Mouse (Mus musculus) neutrophil, adult 5-6 weeks (primary cell): ENCODE data around the gene Rhov. TPM values are rescaled to one million over a fixed set of nuclear protein-coding genes. Genes with fewer than 3 reads are reported as not detected.

Source experiments
- ATAC-seq: fragments of 151-379, 151-347 bp; 2 replicates; pipeline ENCODE4 v1.8.0; 2017; ENCODE audit warnings: mild to moderate bottlenecking, moderate TSS enrichment; ENCODE audit not compliant: insufficient number of reproducible peaks, poor library complexity, low FRiP score, severe bottlenecking; ENCODE audit errors: extremely low read depth
- total RNA-seq: library from RNA; stranded (forward); fragments of 200-1000 nt; gene quantifications from 2 replicates; pipeline ENCODE4 v1.2.3, GENCODE M21; 2017

Rhov gene
- total RNA-seq, 1 experiment from 2014 or later: 2.7 TPM

DNA sequence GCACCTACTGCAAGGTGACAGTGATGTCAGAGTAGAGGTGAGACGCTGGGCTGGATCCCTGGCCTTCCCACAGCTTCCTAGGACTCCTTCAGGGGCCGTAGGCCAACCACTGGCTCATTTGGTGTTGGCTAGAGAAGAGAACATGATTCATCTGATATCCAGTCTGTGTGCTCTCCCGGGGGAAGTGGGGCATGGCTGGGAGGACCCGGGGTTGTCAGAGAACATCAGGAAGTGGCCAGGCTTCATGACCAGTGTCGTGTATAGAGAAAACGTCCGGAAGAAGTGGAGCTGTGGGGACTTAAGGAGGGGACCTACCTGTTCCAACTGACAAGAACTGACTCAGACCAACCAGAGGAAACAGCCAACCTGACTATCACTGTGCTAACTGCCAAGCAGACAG, 25.8 kb downstream of the Rhov start:
- no peak for ATAC-seq

DNA sequence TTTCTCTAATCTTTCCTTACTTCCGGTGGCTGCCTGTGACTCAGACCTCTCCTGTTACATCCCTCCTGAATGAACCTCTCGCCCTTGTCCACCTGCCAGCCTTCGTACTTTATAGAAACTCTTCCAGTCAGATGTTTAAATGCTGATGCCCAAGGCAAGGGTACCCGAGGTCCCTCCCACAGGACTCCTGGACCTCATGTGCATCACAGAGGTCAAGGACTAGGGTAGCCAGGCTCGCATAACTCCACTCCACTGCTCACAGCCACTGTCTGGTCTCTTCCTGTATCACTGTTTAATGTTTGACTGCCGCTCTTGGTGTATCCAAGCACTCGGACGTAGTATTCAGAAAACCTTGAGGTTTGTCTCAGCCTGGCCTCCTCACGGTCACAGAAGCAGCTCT, 28.5 kb downstream of the Rhov start:
- no peak for ATAC-seq

GRCm38 (mm10) chr2:119240819-119241186, 30.3 kb downstream of the Rhov start:
- ATAC-seq: no peak

GRCm38 (mm10) chr2:119240075-119240818, 30.8 kb downstream of the Rhov start:
- ATAC-seq: no peak

GRCm38 (mm10) chr2:119238671-119239070, 32.4 kb downstream of the Rhov start:
- no peak for ATAC-seq

DNA sequence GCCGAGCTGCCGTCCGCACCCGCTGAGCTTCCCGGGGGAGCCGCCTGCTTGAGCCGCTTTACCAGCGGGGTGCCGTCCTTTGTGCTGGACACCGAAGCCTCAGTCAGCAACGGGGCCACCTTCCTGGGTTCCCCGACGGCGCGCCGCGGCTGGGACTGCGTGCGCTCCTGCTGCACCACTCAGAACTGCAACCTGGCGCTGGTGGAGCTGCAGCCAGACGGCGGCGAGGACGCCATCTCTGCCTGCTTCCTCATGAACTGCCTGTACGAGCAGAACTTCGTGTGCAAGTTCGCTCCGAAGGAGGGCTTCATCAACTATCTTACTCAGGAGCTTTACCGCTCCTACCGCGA, 33.2 kb downstream of the Rhov start:
- no peak for ATAC-seq

- no peak for ATAC-seq
These were observed 33.7 kb downstream of the Rhov start, which contains the start of gene Spint1 for GRCm38 (mm10) chr2:119237210-119237870. Gene Spint1, plus strand, starts transcription at chr2:119237362.

DNA sequence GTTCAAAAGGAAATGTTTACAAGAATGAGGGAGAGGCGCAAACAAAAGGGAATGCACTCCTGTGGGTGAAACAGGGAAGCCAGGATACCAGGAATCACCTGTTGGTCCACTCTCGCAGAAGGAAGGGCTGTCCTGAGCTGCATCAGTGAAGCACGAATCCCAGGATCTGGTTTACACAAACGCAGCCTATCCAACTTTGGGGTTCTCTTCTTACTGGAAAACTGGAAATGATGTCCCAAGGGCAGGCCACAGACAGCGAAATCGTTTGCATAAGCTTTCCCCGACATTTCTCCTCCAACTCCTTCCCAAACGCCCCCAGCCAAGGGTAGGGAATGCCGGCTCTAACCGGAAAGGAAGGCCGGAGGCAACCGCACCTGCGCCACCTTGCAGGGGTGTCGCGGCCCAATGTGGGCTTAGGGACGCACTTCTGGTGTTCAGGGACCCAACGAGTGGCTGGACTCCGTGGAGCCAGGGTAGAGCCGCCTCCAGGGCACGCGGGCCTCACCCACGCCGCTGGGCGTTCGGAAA, 34.3 kb downstream of the Rhov start:
- ATAC-seq: no peak

DNA sequence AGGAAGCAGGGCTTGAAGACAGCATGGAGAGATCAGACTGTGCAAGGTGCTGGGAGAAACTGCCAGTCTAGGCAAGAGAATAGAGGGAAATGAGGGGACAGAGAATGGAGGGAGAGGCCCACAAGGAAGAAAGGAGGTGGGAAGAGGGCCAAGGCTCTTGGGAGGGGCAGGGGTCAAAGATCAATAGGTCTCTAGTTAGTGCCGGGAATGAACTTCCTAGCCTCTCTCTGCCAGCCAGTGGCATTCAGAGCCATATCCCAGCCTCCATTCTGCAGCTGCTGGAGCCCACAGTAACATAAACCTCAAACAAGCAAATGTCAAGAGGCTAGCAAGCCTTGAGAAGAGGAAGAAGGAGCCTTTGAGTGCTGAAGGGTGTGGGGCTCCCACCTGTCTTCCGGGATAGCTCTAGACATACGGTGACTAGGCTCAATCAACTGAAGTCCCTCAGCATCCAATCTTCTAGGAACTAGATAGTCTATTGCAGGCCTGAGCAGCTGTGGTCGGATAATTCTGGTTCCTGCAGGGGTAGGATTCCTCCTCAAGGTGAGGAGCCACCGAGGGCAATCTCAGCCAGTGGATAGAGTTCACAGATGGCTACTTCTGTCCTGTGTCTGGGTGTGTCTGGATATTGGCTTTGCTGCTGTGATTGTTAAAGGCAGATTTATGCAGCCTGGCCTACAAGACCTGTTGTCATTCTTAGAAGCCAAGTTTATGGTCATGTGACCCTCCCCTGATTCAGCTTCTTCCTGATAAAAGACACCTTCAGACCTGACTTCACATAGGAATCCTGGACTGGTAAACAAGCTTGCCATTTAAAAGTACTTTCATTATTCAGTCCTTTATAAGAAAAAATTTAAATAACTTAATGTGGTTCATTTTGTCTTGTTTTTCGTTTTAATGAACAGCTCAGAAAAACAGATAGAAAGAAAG, 41.0 kb downstream of the Rhov start, which contains the start of gene Ppp1r14d:
Ppp1r14d (minus strand) TSS at position 132 of the 930 bp plus-strand sequence.
- ATAC-seq: no peak

Other genes starting within 250 kb of the Rhov start
- 9.0 and 10.9 TPM in 2 replicates for gene Ccdc32, start 241.9 kb downstream of the Rhov start, total RNA-seq
- 5.9 and 7.4 TPM in 2 replicates for gene Rpusd2, start 236.5 kb downstream of the Rhov start, total RNA-seq
- gene Knl1, start 224.2 kb downstream of the Rhov start, total RNA-seq: 4.3 and 4.7 TPM in 2 replicates
- gene Rad51, start 158.5 kb downstream of the Rhov start, total RNA-seq: 1.4 and 4.2 TPM in 2 replicates
- 19.0 and 21.6 TPM in 2 replicates for gene Rmdn3, start 114.2 kb downstream of the Rhov start, total RNA-seq
- gene Gchfr, start 103.5 kb downstream of the Rhov start, total RNA-seq: 0.70 TPM in 1 of 2 replicates, not detected in the other
- 0.98 and 1.0 TPM in 2 replicates for gene Gm14137, start 96.8 kb downstream of the Rhov start, total RNA-seq
- gene Zfyve19, start 62.7 kb downstream of the Rhov start, total RNA-seq: 41.5 and 46.1 TPM in 2 replicates
- gene Dnajc17, start 62.5 kb downstream of the Rhov start, total RNA-seq: 33.6 and 37.8 TPM in 2 replicates
- gene Ppp1r14d, start 41.4 kb downstream of the Rhov start, total RNA-seq: not detected in 2 replicates
- gene Spint1, start 33.9 kb downstream of the Rhov start, total RNA-seq: not detected in 2 replicates
- 21.4 and 21.6 TPM in 2 replicates for gene Vps18, start 17.5 kb upstream of the Rhov start, total RNA-seq
- not detected in 2 replicates for gene Dll4, start 54.5 kb upstream of the Rhov start, total RNA-seq
- gene Chac1, start 80.0 kb upstream of the Rhov start, total RNA-seq: 18.5 and 18.9 TPM in 2 replicates
- 30.2 and 33.1 TPM in 2 replicates for gene Ino80, start 206.4 kb upstream of the Rhov start, total RNA-seq